Mouse (Mus musculus) liver, embryonic 11.5 days (tissue): Measurements from ENCODE around the gene Asap3. TPM values are rescaled to one million over a fixed set of nuclear protein-coding genes. Genes with fewer than 3 reads are reported as not detected.

Experiments
- ATAC-seq: fragments of 200-750 bp; cut with Nextera tagmentation; replicated peaks from 2 replicates; pipeline ENCODE4 v1.8.0; 2017; ENCODE audit warnings: moderate number of reproducible peaks, mild to moderate bottlenecking, moderate TSS enrichment, moderate library complexity; ENCODE audit not compliant: low FRiP score
- DNase-seq: peaks from one replicate; pipeline ENCODE4 v3.0.0-alpha.2; 2017; ENCODE audit warnings: low spot score
- H3K27ac ChIP-seq: fragments of 300-500 bp; sonication (generic); 2 replicates; pipeline ENCODE4 v1.5.1; 2014; ENCODE audit warnings: mild to moderate bottlenecking, low read depth, low read length, control low read depth
- H3K27me3 ChIP-seq: fragments of 300-500 bp; sonication (generic); replicated peaks from 2 replicates; pipeline ENCODE4 v1.6.1; 2014; ENCODE audit warnings: low read length, mixed read lengths; ENCODE audit not compliant: control insufficient read depth, insufficient read depth
- H3K36me3 ChIP-seq: fragments of 300-500 bp; sonication (generic); 2 replicates; pipeline ENCODE4 v1.6.1; 2014; ENCODE audit warnings: mild to moderate bottlenecking, low read length, moderate library complexity, mixed read lengths; ENCODE audit not compliant: control insufficient read depth, insufficient read depth
- H3K4me1 ChIP-seq: fragments of 300-500 bp; sonication (generic); replicated peaks from 2 replicates; pipeline ENCODE4 v1.6.1; 2014; ENCODE audit warnings: low read length, mixed read lengths; ENCODE audit not compliant: control insufficient read depth, insufficient read depth
- H3K4me2 ChIP-seq: fragments of 300-500 bp; sonication (generic); 2 replicates; pipeline ENCODE4 v1.6.1; 2014; ENCODE audit warnings: mild to moderate bottlenecking, control low read depth, moderate library complexity
- H3K4me3 ChIP-seq: fragments of 300-500 bp; sonication (generic); 2 replicates; pipeline ENCODE4 v1.5.1; 2014; ENCODE audit warnings: low read depth, low read length, control low read depth
- H3K9ac ChIP-seq: fragments of 300-500 bp; sonication (generic); 2 replicates; pipeline ENCODE4 v1.6.1; 2014; ENCODE audit warnings: low read depth, low read length, control low read depth
- H3K9me3 ChIP-seq: fragments of 300-500 bp; sonication (generic); 2 replicates; pipeline ENCODE4 v1.6.1; 2016; ENCODE audit warnings: low read length, inconsistent platforms, mixed read lengths; ENCODE audit not compliant: control insufficient read depth
- WGBS: fragments of 180-500 bp; shearing (Covaris S2); extraction: QIAGEN DNeasy Blood & Tissue Kit; methylation state at CpG from one replicate; pipeline ENCODE4 v1.1.7; 2014; 5-methylcytosine and 5-hydroxymethylcytosine counted together
- polyA plus RNA-seq: library from polyadenylated mRNA; unstranded; fragments of >200 nt; fragmentation: Nextera tagmentation; extraction: Ambion mirVana; gene quantifications from 2 replicates; pipeline ENCODE4 v1.2.1, GENCODE M21; 2014

The Asap3 gene
- polyA plus RNA-seq, 1 experiment from 2014 or later, result 1.8 TPM

- H3K4me3 ChIP-seq, result peak within 1 kb of the TSS; percentile 75
- H3K9ac ChIP-seq, result peak within 1 kb of the TSS; percentile 93
- no peaks in the 10 kb centered on the region; the same call in 1 of the 2 replicates for H3K36me3 ChIP-seq
- peak within 1 kb of the TSS; percentile 87 for H3K27ac ChIP-seq
- H3K27me3 ChIP-seq, result no peaks in the 10 kb centered on the region
- DNase-seq (peak; percentile 67), ATAC-seq (peak; percentile 63)
- peak within 1 kb of the TSS; percentile 87 for H3K4me2 ChIP-seq
- no peaks in the 10 kb centered on the region for H3K9me3 ChIP-seq
- under 1% methylated on average over 35 of the region's 35 CpGs for WGBS
- H3K4me1 ChIP-seq, result peaks cover 40% of the 10 kb centered on the region
Measured at GRCm38 (mm10) chr4:136172011-136172541, 34.1 kb upstream of the Asap3 start, which contains the start of gene E2f2. Gene E2f2, plus strand, starts transcription at chr4:136172394.

GRCm38 (mm10) chr4:136172542-136173209 is 33.5 kb upstream of the Asap3 start:
- peak; percentile 28 for ATAC-seq
- peak overlapping the region; percentile 75 for H3K4me3 ChIP-seq

GRCm38 (mm10) chr4:136173210-136173715 is 32.9 kb upstream of the Asap3 start:
- no peaks in the 10 kb centered on the region for H3K27me3 ChIP-seq
- no peaks in the 10 kb centered on the region for H3K9me3 ChIP-seq
- no peak for ATAC-seq
- peaks cover 52% of the 10 kb centered on the region for H3K4me1 ChIP-seq
- peak overlapping the region; percentile 87 for H3K27ac ChIP-seq
- H3K9ac ChIP-seq, result peak overlapping the region; percentile 93
- WGBS, result 6% methylated on average over 14 of the region's 14 CpGs
- peak overlapping the region; percentile 87 for H3K4me2 ChIP-seq
- H3K36me3 ChIP-seq, result no peaks in the 10 kb centered on the region; the same call in 1 of the 2 replicates
- peak overlapping the region; percentile 75 for H3K4me3 ChIP-seq
- peak; percentile 60 for DNase-seq

More at GRCm38 (mm10) chr4:136172542-136173209, 33.5 kb upstream of the Asap3 start:
- Histone ChIP-seq H3K4me1 (peaks cover 46% of the 10 kb centered on the region), H3K9ac (peak overlapping the region; percentile 93), H3K4me2 (peak overlapping the region; percentile 87), H3K9me3 (no peaks in the 10 kb centered on the region), H3K27me3 (no peaks in the 10 kb centered on the region), H3K36me3 (no peaks in the 10 kb centered on the region; the same call in 1 of the 2 replicates), H3K27ac (peak overlapping the region; percentile 87)
- DNase-seq, result peak; percentile 68
- whole genome bisulfite sequencing, result under 1% methylated on average over 55 of the region's 67 CpGs

GRCm38 (mm10) chr4:136174216-136175193 is 31.7 kb upstream of the Asap3 start:
- H3K4me2 ChIP-seq, result peak overlapping the region; percentile 87
- H3K4me3 ChIP-seq, result peak overlapping the region; percentile 75
- H3K27ac ChIP-seq, result peak overlapping the region; percentile 87
- ATAC-seq (peak; percentile 65), DNase-seq (peak; percentile 57)
- H3K9ac ChIP-seq, result peak overlapping the region; percentile 93
- H3K9me3 ChIP-seq, result no peaks in the 10 kb centered on the region
- H3K36me3 ChIP-seq, result no peaks in the 10 kb centered on the region; the same call in 1 of the 2 replicates
- H3K4me1 ChIP-seq, result peaks cover 63% of the 10 kb centered on the region
- 60% methylated on average over 13 of the region's 13 CpGs for WGBS
- no peaks in the 10 kb centered on the region for H3K27me3 ChIP-seq

- Histone ChIP-seq H3K4me1 (peaks cover 79% of the 10 kb centered on the region), H3K27me3 (no peaks in the 10 kb centered on the region), H3K27ac (peak overlapping the region; percentile 62), H3K9me3 (no peaks in the 10 kb centered on the region), H3K36me3 (no peaks in the 10 kb centered on the region; the same call in 1 of the 2 replicates), H3K9ac (peak overlapping the region; percentile 93), H3K4me3 (0 out of 2 replicates have a peak overlapping the region, but pooled peaks have one; percentile 36), H3K4me2 (peak overlapping the region; percentile 87)
- 73% methylated on average over 10 of the region's 10 CpGs for WGBS
- ATAC-seq (no peak), DNase-seq (no peak)
Measured at GRCm38 (mm10) chr4:136176022-136176552, 30.1 kb upstream of the Asap3 start.

GRCm38 (mm10) chr4:136177244-136177611 is 28.9 kb upstream of the Asap3 start:
- Histone ChIP-seq H3K9me3 (no peaks in the 10 kb centered on the region), H3K27ac (peak overlapping the region; percentile 94), H3K4me1 (peaks cover 83% of the 10 kb centered on the region), H3K4me3 (peak overlapping the region; percentile 36), H3K4me2 (peak overlapping the region; percentile 87), H3K27me3 (no peaks in the 10 kb centered on the region), H3K9ac (peak overlapping the region; percentile 61), H3K36me3 (no peaks in the 10 kb centered on the region; the same call in 1 of the 2 replicates)
- WGBS, result 32% methylated on average over 8 of the region's 8 CpGs
- ATAC-seq (no peak), DNase-seq (no peak)

- Histone ChIP-seq H3K36me3 (no peaks in the 10 kb centered on the region; the same call in 1 of the 2 replicates), H3K9me3 (no peaks in the 10 kb centered on the region), H3K4me1 (peaks cover 83% of the 10 kb centered on the region), H3K27ac (peak overlapping the region; percentile 94), H3K9ac (peak overlapping the region; percentile 61), H3K27me3 (no peaks in the 10 kb centered on the region), H3K4me3 (peak overlapping the region; percentile 36), H3K4me2 (peak overlapping the region; percentile 87)
- DNase-seq (peak; percentile 79), ATAC-seq (peak; percentile 86)
- 31% methylated on average over 11 of the region's 11 CpGs for WGBS
Measured at GRCm38 (mm10) chr4:136177612-136178474, 28.3 kb upstream of the Asap3 start.
